Mouse (Mus musculus) intestine, embryonic 14.5 days (tissue): ENCODE data around the gene 1700125H20Rik. TPM values are rescaled to one million over a fixed set of nuclear protein-coding genes. Genes with fewer than 3 reads are reported as not detected.
A peak's percentile ranks its signal among the peaks of the same experiment; 100 is the strongest.

Experiments
- ATAC-seq: fragments of 200-750 bp; cut with Nextera tagmentation; replicated peaks from 2 replicates; pipeline ENCODE4 v1.8.0; 2017; ENCODE audit warnings: low read depth, moderate number of reproducible peaks, moderate TSS enrichment, moderate library complexity; ENCODE audit not compliant: low FRiP score, low TSS enrichment
- DNase-seq: peaks from one replicate; pipeline ENCODE4 v3.0.0-alpha.2; 2018; ENCODE audit warnings: low spot score
- H3K27ac ChIP-seq: fragments of 300-500 bp; sonication (generic); 2 replicates; pipeline ENCODE4 v1.5.1; 2014; ENCODE audit warnings: low read depth, mild to moderate bottlenecking, control low read depth
- H3K27me3 ChIP-seq: fragments of 300-500 bp; sonication (generic); replicated peaks from 2 replicates; pipeline ENCODE4 v1.6.1; 2014; ENCODE audit warnings: low read length, control low read depth; ENCODE audit not compliant: control insufficient read depth, insufficient read depth
- H3K36me3 ChIP-seq: fragments of 300-500 bp; sonication (generic); 2 replicates; pipeline ENCODE4 v1.6.1; 2014; ENCODE audit warnings: low read length, control low read depth; ENCODE audit not compliant: control insufficient read depth, insufficient read depth
- H3K4me1 ChIP-seq: fragments of 300-500 bp; sonication (generic); replicated peaks from 2 replicates; pipeline ENCODE4 v1.6.1; 2014; ENCODE audit warnings: low read length, control low read depth, mixed read lengths; ENCODE audit not compliant: control insufficient read depth, insufficient read depth
- H3K4me2 ChIP-seq: fragments of 300-500 bp; sonication (generic); 2 replicates; pipeline ENCODE4 v1.6.1; 2014; ENCODE audit warnings: low read length
- H3K4me3 ChIP-seq: fragments of 300-500 bp; sonication (generic); 2 replicates; pipeline ENCODE4 v1.5.1; 2014; ENCODE audit warnings: low read depth, low read length, control low read depth, mixed read lengths
- H3K9ac ChIP-seq: fragments of 300-500 bp; sonication (generic); 2 replicates; pipeline ENCODE4 v1.6.1; 2014; ENCODE audit warnings: mild to moderate bottlenecking, low read length
- H3K9me3 ChIP-seq: fragments of 300-500 bp; sonication (generic); 2 replicates; pipeline ENCODE4 v1.6.1; 2016; ENCODE audit warnings: low read length, control low read depth; ENCODE audit not compliant: control insufficient read depth
- WGBS: fragments of 180-500 bp; shearing (Covaris S2); extraction: QIAGEN DNeasy Blood & Tissue Kit; methylation state at CpG from one replicate; pipeline ENCODE4 v1.1.7; 2014; 5-methylcytosine and 5-hydroxymethylcytosine counted together
- polyA plus RNA-seq: library from polyadenylated mRNA; unstranded; fragments of >200 nt; fragmentation: Nextera tagmentation; extraction: Ambion mirVana; gene quantifications from 2 replicates; pipeline ENCODE4 v1.2.1, GENCODE M21; 2014

Gene 1700125H20Rik
- not detected in 2 replicates for polyA plus RNA-seq

DNA sequence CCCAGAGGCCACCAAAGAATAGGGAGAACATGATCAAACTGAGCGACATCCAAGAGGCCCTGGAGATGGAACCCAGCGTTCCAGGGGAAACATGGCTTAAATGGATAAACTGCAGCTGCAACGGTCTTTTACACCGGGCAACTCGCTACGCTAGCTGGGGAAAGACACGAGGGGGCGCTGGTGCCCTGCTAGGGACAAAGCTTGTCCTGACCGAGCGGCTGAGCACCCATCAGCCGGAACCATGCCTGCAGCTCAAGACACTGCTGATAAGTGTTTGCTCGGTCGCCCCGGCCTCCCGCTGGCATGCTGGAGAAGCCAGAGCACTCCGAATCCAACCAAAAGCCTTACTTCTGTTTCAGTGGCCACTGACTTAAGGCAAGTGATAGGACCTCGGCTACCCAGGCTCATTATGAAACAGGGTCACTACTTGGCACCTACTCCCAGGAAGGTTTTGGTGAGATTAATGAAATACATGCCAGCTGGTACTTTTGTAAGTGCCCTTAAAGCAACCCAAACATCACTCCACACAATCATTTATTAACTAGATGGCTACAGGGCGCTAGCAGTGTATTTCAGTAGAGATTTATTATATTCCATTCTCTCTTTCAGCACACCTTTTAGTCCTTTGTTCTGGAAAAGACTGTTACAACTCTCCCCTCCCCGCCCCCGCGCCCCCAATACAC, at the start of gene 1700125H20Rik:
1700125H20Rik (plus strand) TSS at position 347 of the 683 bp plus-strand sequence.
- no peaks in the 10 kb centered on the region for H3K4me1 ChIP-seq
- no peaks in the 10 kb centered on the region for H3K9me3 ChIP-seq
- H3K27me3 ChIP-seq, result no peaks in the 10 kb centered on the region
- peak within 1 kb of the TSS; percentile 17; the same call in 1 of the 2 replicates for H3K4me3 ChIP-seq
- no peaks in the 10 kb centered on the region for H3K36me3 ChIP-seq
- peak within 1 kb of the TSS; percentile 35 for H3K9ac ChIP-seq
- DNase-seq, result peak; percentile 96
- H3K4me2 ChIP-seq, result peak within 1 kb of the TSS; percentile 61
- ATAC-seq, result peak; percentile 83
- 13% methylated on average over 21 of the region's 21 CpGs for WGBS
- H3K27ac ChIP-seq, result no peak within 1 kb of the TSS

GRCm38 (mm10) chr11:85122073-85122472, 48.1 kb upstream of the 1700125H20Rik start:
- H3K36me3 ChIP-seq, result no peaks in the 10 kb centered on the region
- H3K4me1 ChIP-seq, result no peaks in the 10 kb centered on the region
- ATAC-seq (no peak), DNase-seq (no peak)
- no peaks in the 10 kb centered on the region for H3K27me3 ChIP-seq
- H3K4me3 ChIP-seq, result no peak overlapping the region
- no peak overlapping the region for H3K9ac ChIP-seq
- no peaks in the 10 kb centered on the region for H3K9me3 ChIP-seq
- no peak overlapping the region for H3K4me2 ChIP-seq
- no peak overlapping the region for H3K27ac ChIP-seq
- WGBS, result 86% methylated on average over 1 of the region's 1 CpGs

DNA sequence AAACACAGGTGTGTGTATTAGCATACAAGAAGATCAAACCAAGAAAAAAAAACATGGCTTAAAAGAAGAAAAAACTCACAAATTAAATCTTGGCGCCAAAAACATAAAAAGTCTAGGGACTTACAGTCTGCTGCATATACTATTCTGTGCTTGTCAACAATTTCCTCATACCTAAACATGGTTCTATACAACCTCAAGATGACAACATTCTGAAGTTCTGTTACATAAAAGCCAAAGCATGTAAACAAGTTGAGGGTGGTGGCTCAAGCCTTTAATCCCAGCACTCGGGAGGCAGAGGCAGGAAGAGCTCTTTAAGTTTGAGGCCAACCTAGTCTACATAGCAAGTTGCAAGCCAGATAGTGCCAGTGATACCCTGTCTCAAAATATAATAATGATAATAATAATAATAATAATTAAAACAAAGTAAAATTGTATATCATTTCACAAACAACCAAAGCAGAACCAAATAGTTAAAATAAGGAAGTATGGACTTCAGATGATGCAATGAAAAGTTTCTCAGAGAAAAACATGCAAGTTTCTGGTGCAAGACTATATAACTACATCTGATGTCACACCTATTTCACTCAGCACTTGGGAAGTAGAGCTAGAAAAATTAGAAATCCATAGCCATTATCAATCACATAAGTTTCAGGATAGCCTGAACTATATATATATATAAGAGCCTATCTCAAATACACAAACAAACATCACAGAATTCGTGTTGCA, 46.8 kb upstream of the 1700125H20Rik start:
- no peaks in the 10 kb centered on the region for H3K36me3 ChIP-seq
- no peak overlapping the region for H3K4me2 ChIP-seq
- no peak for DNase-seq
- H3K4me1 ChIP-seq, result no peaks in the 10 kb centered on the region
- H3K9me3 ChIP-seq, result no peaks in the 10 kb centered on the region
- no peaks in the 10 kb centered on the region for H3K27me3 ChIP-seq
- H3K4me3 ChIP-seq, result no peak overlapping the region
- no peak overlapping the region for H3K9ac ChIP-seq
- no peak for ATAC-seq
- WGBS, result 89% methylated on average over 3 of the region's 3 CpGs
- H3K27ac ChIP-seq, result no peak overlapping the region

DNA sequence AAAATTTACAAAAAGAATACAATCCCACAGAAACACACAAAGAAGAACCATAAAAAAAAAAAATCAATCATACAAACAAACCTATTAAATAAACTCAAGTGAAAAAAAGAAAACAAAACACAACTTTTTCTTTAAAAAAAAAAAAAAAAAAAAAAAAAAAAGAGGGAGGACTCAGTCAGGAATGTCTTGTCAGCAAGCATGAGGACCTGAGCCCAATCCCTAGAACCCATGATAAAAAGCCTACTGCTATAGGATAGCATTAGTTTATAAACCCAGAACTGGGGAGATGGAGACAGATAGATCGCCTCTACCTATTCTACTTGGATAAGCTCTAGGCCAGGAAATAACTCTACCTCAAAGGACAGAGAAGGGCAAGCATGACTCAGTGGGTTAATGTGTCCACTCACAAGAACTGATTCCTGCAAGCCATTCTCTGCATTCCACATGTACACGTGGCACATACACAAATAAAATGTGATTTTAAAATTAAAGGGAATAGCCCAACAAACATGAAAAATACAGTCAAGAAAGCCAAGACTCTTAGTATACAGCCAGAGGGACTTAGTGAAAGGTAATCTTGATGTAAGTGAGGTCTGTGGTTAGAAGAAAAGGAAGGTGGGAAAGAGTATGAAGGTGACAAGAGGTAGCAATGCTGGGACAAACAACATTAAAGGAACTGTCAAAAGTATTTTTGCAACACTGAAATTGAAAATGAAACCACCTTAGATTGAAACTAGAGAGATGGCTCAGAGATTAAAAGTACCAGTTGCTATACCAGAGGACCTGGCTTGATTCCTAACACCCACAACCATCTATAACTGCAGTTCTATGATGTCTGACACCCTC, 43.7 kb upstream of the 1700125H20Rik start:
- Histone ChIP-seq H3K4me1 (no peaks in the 10 kb centered on the region), H3K9ac (no peak overlapping the region), H3K4me3 (no peak overlapping the region), H3K27ac (no peak overlapping the region), H3K4me2 (no peak overlapping the region), H3K9me3 (no peaks in the 10 kb centered on the region), H3K36me3 (no peaks in the 10 kb centered on the region), H3K27me3 (no peaks in the 10 kb centered on the region)
- 84% methylated on average over 2 of the region's 2 CpGs for WGBS
- no peak for DNase-seq
- ATAC-seq, result no peak

DNA sequence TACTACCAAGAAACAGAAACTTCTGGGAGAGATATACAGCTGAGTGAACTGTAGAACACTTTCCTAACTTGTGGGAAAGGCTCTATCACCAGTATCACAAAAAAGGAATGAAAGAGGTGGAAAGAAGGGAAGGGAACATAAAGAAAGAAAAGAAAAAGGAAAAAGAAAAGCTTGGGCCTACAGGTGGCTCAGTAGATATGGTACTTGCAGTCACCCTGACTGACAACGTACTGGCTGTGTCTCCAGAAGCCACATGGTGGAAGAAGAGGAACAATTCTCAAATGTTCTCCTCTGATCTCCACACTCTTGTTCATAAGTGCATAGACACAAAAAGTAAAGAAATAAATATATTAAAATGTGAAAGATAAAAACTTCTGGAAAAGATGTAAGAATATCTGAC, 41.3 kb upstream of the 1700125H20Rik start:
- no peaks in the 10 kb centered on the region for H3K27me3 ChIP-seq
- no peak overlapping the region for H3K9ac ChIP-seq
- no peak for DNase-seq
- no peak for ATAC-seq
- H3K4me3 ChIP-seq, result no peak overlapping the region
- no peak overlapping the region for H3K27ac ChIP-seq
- no peaks in the 10 kb centered on the region for H3K4me1 ChIP-seq
- H3K36me3 ChIP-seq, result no peaks in the 10 kb centered on the region
- no peak overlapping the region for H3K4me2 ChIP-seq
- H3K9me3 ChIP-seq, result no peaks in the 10 kb centered on the region
- 91% methylated on average over 1 of the region's 1 CpGs for WGBS

DNA sequence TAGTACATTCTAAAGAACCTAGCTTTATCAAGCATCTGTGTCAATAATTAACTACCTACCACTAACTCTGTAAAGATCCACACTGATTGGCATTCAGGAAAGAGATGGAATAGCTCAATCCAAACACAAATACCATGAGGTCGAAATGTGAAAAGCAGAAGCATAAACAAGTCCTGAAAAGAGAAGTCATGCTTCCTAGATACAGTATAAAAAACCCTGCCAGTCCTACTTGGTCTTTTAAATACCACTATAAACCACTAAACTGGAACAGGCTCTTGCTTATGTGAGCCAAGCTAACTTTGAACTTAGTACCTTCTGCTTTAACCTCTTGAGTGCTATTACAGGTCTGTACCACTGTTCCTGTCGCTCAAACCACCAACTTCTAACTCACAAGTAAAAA, 38.7 kb upstream of the 1700125H20Rik start:
- H3K9me3 ChIP-seq, result no peaks in the 10 kb centered on the region
- no peak overlapping the region for H3K4me3 ChIP-seq
- 66% methylated on average over 2 of the region's 2 CpGs for WGBS
- H3K9ac ChIP-seq, result no peak overlapping the region
- H3K4me1 ChIP-seq, result no peaks in the 10 kb centered on the region
- no peak overlapping the region for H3K4me2 ChIP-seq
- no peak overlapping the region for H3K27ac ChIP-seq
- DNase-seq (no peak), ATAC-seq (no peak)
- no peaks in the 10 kb centered on the region for H3K36me3 ChIP-seq
- no peaks in the 10 kb centered on the region for H3K27me3 ChIP-seq

- Histone ChIP-seq H3K4me2 (peak overlapping the region; percentile 67), H3K27ac (peak overlapping the region; percentile 67; the same call in 1 of the 2 replicates), H3K4me1 (no peaks in the 10 kb centered on the region; the same call in 1 of the 2 replicates), H3K27me3 (no peaks in the 10 kb centered on the region), H3K9me3 (no peaks in the 10 kb centered on the region), H3K9ac (peak overlapping the region; percentile 72), H3K36me3 (no peaks in the 10 kb centered on the region), H3K4me3 (peak overlapping the region; percentile 78)
- ATAC-seq (no peak), DNase-seq (peak; percentile 57)
- WGBS, result 1% methylated on average over 17 of the region's 17 CpGs
Observed at GRCm38 (mm10) chr11:85138776-85139474, 31.3 kb upstream of the 1700125H20Rik start.
